Mouse (Mus musculus) embryonic facial prominence, embryonic 15.5 days (tissue): ENCODE measurements around the gene Cdon. TPM values are rescaled to one million over a fixed set of nuclear protein-coding genes. Genes with fewer than 3 reads are reported as not detected.
"Not testable (repeated sequence)": the region's sequence is repeated elsewhere in the genome, so short reads cannot be mapped to it uniquely, and the experiment has no call there.

Source experiments
- ATAC-seq: fragments of 200-750 bp; cut with Nextera tagmentation; 2 replicates; pipeline ENCODE4 v1.8.0; 2017; ENCODE audit warnings: low read depth, moderate TSS enrichment; ENCODE audit not compliant: insufficient number of reproducible peaks, low FRiP score, low TSS enrichment
- H3K27ac ChIP-seq: fragments of 300-500 bp; sonication (generic); replicated peaks from 2 replicates; pipeline ENCODE4 v1.5.1; 2015; ENCODE audit warnings: mild to moderate bottlenecking, inconsistent platforms
- H3K27me3 ChIP-seq: fragments of 300-500 bp; sonication (generic); 2 replicates; pipeline ENCODE4 v1.6.1; 2015; ENCODE audit warnings: inconsistent platforms
- H3K36me3 ChIP-seq: fragments of 300-500 bp; sonication (generic); 2 replicates; pipeline ENCODE4 v1.6.1; 2015; ENCODE audit warnings: mild to moderate bottlenecking, inconsistent platforms
- H3K4me1 ChIP-seq: fragments of 300-500 bp; sonication (generic); 2 replicates; pipeline ENCODE4 v1.6.1; 2015; ENCODE audit warnings: inconsistent platforms
- H3K4me2 ChIP-seq: fragments of 300-500 bp; sonication (generic); replicated peaks from 2 replicates; pipeline ENCODE4 v1.6.1; 2015; ENCODE audit warnings: mild to moderate bottlenecking, inconsistent platforms
- H3K4me3 ChIP-seq: fragments of 300-500 bp; sonication (generic); replicated peaks from 2 replicates; pipeline ENCODE4 v1.5.1; 2015; ENCODE audit warnings: mild to moderate bottlenecking, inconsistent platforms
- H3K9ac ChIP-seq: fragments of 300-500 bp; sonication (generic); 2 replicates; pipeline ENCODE4 v1.6.1; 2015; ENCODE audit warnings: inconsistent platforms
- H3K9me3 ChIP-seq: fragments of 300-500 bp; sonication (generic); replicated peaks from 2 replicates; pipeline ENCODE4 v1.6.1; 2016; ENCODE audit warnings: inconsistent platforms
- WGBS: fragments of 180-500 bp; shearing (Covaris S2); methylation state at CpG from one replicate; pipeline ENCODE4 v1.1.7; 2015; 5-methylcytosine and 5-hydroxymethylcytosine counted together
- polyA plus RNA-seq: library from polyadenylated mRNA; unstranded; fragments of >200 nt; fragmentation: Nextera tagmentation; extraction: Ambion mirVana; gene quantifications from 2 replicates; pipeline ENCODE4 v1.2.1, GENCODE M21; 2015

Cdon gene
- polyA plus RNA-seq, 1 experiment from 2014 or later, result 15.3 TPM

DNA sequence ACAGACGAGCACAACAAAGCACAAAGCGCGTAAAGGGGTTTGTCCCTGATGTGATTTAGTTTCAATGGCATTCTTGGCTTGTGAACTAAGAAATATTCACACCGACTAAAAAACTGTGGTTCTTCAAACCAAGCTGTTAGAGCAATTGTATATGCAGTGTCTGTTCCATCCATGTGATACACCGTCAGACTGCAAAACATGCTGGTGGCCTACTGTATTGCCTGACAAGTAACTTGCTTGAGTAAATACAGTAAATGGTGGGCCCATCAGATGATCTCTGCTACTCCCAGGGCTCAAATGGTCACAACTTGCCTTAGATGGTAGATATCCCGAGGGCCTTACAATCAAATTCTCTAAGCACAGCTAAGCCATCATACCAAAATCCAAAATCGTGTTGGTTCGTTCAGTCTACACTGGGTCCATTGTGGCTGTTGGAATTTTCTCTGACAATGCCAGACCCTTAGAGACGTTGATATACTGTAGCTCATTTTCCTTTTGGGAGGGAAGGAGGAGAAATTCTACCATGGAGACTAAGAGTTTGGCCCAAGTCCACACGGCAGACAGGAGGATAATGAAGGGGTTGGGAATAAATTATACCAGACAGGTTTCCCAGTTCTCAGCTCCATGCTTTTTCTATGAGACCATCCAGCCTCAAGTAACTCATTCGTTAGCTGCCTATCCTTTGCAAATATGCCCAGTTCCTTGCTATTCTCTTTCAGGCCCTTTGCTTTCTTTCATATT, 9.5 kb upstream of the Cdon start:
- WGBS, result 67% methylated on average over 11 of the region's 11 CpGs
- Histone ChIP-seq H3K27me3 (no peaks in the 10 kb centered on the region), H3K9me3 (no peaks in the 10 kb centered on the region), H3K36me3 (no peaks in the 10 kb centered on the region), H3K4me3 (no peak overlapping the region), H3K27ac (no peak overlapping the region), H3K4me1 (0 out of 2 replicates have a peak, but pooled peaks cover 12% of the 10 kb centered on the region), H3K9ac (no peak overlapping the region), H3K4me2 (no peak overlapping the region)
- no peak for ATAC-seq

- H3K4me1 ChIP-seq, result 0 out of 2 replicates have a peak, but pooled peaks cover 12% of the 10 kb centered on the region
- ATAC-seq, result no peak
- H3K4me3 ChIP-seq, result no peak overlapping the region
- no peaks in the 10 kb centered on the region for H3K36me3 ChIP-seq
- no peak overlapping the region for H3K9ac ChIP-seq
- H3K9me3 ChIP-seq, result no peaks in the 10 kb centered on the region
- H3K4me2 ChIP-seq, result no peak overlapping the region
- no peak overlapping the region for H3K27ac ChIP-seq
- H3K27me3 ChIP-seq, result no peaks in the 10 kb centered on the region
- 40% methylated on average over 7 of the region's 7 CpGs for WGBS
Observed at GRCm38 (mm10) chr9:35411975-35412374, 9.0 kb upstream of the Cdon start.

- H3K9me3 ChIP-seq, result no peaks in the 10 kb centered on the region
- H3K4me2 ChIP-seq, result peak overlapping the region; percentile 66
- H3K4me3 ChIP-seq, result peak overlapping the region; percentile 96
- peak overlapping the region; percentile 95 for H3K27ac ChIP-seq
- H3K36me3 ChIP-seq, result no peaks in the 10 kb centered on the region
- no peaks in the 10 kb centered on the region for H3K27me3 ChIP-seq
- peaks cover 25% of the 10 kb centered on the region for H3K4me1 ChIP-seq
- ATAC-seq, result peak; percentile 65
- peak overlapping the region; percentile 91 for H3K9ac ChIP-seq
- 0% methylated on average over 33 of the region's 35 CpGs for WGBS
Observed at GRCm38 (mm10) chr9:35421730-35422235, 855 bp downstream of the Cdon start.

- no peak for ATAC-seq
- H3K27me3 ChIP-seq, result no peaks in the 10 kb centered on the region
- under 1% methylated on average over 4 of the region's 4 CpGs for WGBS
- H3K4me1 ChIP-seq, result peaks cover 29% of the 10 kb centered on the region
- no peaks in the 10 kb centered on the region for H3K9me3 ChIP-seq
- H3K4me2 ChIP-seq, result peak overlapping the region; percentile 66
- peak overlapping the region; percentile 96 for H3K4me3 ChIP-seq
- peak overlapping the region; percentile 95 for H3K27ac ChIP-seq
- peak overlapping the region; percentile 91 for H3K9ac ChIP-seq
- no peaks in the 10 kb centered on the region for H3K36me3 ChIP-seq
Observed at GRCm38 (mm10) chr9:35422405-35422941, 1.5 kb downstream of the Cdon start.

GRCm38 (mm10) chr9:35423265-35423664, 2.3 kb downstream of the Cdon start:
- Histone ChIP-seq H3K4me3 (peak overlapping the region; percentile 96), H3K4me2 (peak overlapping the region; percentile 66), H3K36me3 (no peaks in the 10 kb centered on the region), H3K9me3 (no peaks in the 10 kb centered on the region), H3K4me1 (peaks cover 37% of the 10 kb centered on the region), H3K27ac (peak overlapping the region; percentile 75), H3K9ac (0 out of 2 replicates have a peak overlapping the region, but pooled peaks have one; percentile 23), H3K27me3 (no peaks in the 10 kb centered on the region)
- no peak for ATAC-seq
- 6% methylated on average over 4 of the region's 4 CpGs for WGBS

GRCm38 (mm10) chr9:35424671-35425070, 3.7 kb downstream of the Cdon start:
- ATAC-seq, result peak; percentile 26; the same call in 1 of the 2 replicates
- Histone ChIP-seq H3K9ac (no peak overlapping the region), H3K4me3 (peak overlapping the region; percentile 35), H3K36me3 (no peaks in the 10 kb centered on the region), H3K4me2 (peak overlapping the region; percentile 47), H3K4me1 (peaks cover 37% of the 10 kb centered on the region), H3K27ac (peak overlapping the region; percentile 74), H3K9me3 (no peaks in the 10 kb centered on the region), H3K27me3 (no peaks in the 10 kb centered on the region)
- WGBS, result 7% methylated on average over 8 of the region's 8 CpGs

- Histone ChIP-seq H3K27me3 (no peaks in the 10 kb centered on the region), H3K4me3 (no peak overlapping the region), H3K27ac (no peak overlapping the region), H3K4me2 (no peak overlapping the region), H3K4me1 (peaks cover 47% of the 10 kb centered on the region), H3K9me3 (no peaks in the 10 kb centered on the region), H3K9ac (no peak overlapping the region), H3K36me3 (no peaks in the 10 kb centered on the region)
- WGBS, result 77% methylated on average over 8 of the region's 8 CpGs
- ATAC-seq, result no peak
Observed at GRCm38 (mm10) chr9:35430476-35430875, 9.5 kb downstream of the Cdon start.

DNA sequence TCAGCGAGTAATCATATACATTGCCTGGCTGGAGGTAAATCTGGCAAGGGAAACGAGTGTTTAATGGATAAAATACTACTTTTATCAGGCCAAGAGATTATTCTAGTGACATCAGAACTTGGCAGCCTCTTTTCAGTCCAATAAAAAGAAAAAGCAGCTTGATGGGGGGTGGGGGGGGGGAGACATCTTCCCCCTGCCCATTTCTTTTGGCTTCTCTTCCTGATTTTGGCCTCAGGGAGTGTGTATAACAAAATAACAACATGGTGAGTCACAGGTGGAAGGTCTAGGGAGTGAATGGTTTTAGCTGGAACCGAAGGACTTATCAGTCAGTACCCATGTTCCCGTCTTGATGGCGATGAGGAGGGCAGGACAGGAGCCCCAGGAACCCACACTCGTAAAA, 10.5 kb downstream of the Cdon start:
- no peak overlapping the region for H3K9ac ChIP-seq
- ATAC-seq, result no peak
- H3K4me2 ChIP-seq, result no peak overlapping the region
- H3K4me1 ChIP-seq, result peaks cover 44% of the 10 kb centered on the region
- 58% methylated on average over 6 of the region's 6 CpGs for WGBS
- no peaks in the 10 kb centered on the region for H3K27me3 ChIP-seq
- no peaks in the 10 kb centered on the region for H3K36me3 ChIP-seq
- no peak overlapping the region for H3K27ac ChIP-seq
- H3K4me3 ChIP-seq, result no peak overlapping the region
- H3K9me3 ChIP-seq, result no peaks in the 10 kb centered on the region

GRCm38 (mm10) chr9:35432717-35433297, 11.9 kb downstream of the Cdon start:
- not testable (repeated sequence) for H3K9me3 ChIP-seq, H3K9ac ChIP-seq, H3K4me3 ChIP-seq, H3K36me3 ChIP-seq, H3K27me3 ChIP-seq, H3K4me2 ChIP-seq, H3K27ac ChIP-seq, ATAC-seq
- WGBS, result 71% methylated on average over 3 of the region's 3 CpGs
- peaks cover 33% of the 10 kb centered on the region for H3K4me1 ChIP-seq

DNA sequence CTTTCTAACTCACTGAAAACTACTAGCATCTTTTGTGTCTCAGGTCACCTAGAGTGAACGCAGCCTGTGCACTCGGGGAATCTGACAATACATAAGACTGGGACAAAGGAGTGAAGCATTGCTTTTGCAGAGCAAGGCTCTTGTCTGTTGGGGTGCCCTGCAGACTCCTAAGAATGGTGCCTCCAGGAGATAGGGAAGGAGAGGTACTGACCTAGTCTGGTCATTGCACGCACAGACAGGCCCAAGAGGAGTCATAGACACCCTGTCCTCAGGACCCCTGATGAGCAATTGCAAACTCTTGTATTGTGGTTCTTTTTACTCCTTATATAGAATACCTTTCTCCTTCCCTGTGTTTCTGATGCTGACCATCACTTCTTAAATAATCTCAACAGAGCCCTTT, 13.4 kb downstream of the Cdon start:
- Histone ChIP-seq H3K36me3 (no peaks in the 10 kb centered on the region), H3K4me2 (no peak overlapping the region), H3K4me3 (no peak overlapping the region), H3K27me3 (no peaks in the 10 kb centered on the region), H3K9ac (no peak overlapping the region), H3K4me1 (peaks cover 29% of the 10 kb centered on the region), H3K9me3 (no peaks in the 10 kb centered on the region), H3K27ac (no peak overlapping the region)
- 85% methylated on average over 3 of the region's 3 CpGs for WGBS
- no peak for ATAC-seq

DNA sequence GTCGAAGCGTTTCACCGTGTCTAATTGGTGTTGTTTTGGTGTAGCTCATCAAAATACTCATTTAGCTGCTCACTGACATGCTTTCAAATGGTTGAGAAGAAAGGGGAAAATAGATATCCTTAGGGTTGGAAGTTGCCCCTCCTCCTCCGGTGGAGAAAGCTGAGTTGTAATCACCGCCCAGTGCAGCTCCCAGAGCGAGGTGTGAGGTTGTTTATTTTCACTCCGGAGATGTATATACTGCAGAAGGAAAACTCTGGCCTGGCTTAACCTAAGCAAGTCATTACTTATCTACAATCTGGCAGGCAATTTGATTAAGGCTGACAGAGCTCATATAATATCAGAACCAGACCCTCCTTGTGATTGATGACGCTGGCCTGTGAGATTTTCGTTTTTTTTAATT, 14.6 kb downstream of the Cdon start:
- no peak overlapping the region for H3K9ac ChIP-seq
- no peaks in the 10 kb centered on the region for H3K27me3 ChIP-seq
- no peak overlapping the region for H3K27ac ChIP-seq
- no peak overlapping the region for H3K4me3 ChIP-seq
- no peak overlapping the region for H3K4me2 ChIP-seq
- no peaks in the 10 kb centered on the region for H3K9me3 ChIP-seq
- 24% methylated on average over 9 of the region's 9 CpGs for WGBS
- peaks cover 26% of the 10 kb centered on the region for H3K4me1 ChIP-seq
- H3K36me3 ChIP-seq, result no peaks in the 10 kb centered on the region
- no peak for ATAC-seq
